Mouse (Mus musculus) thymus, postnatal 36 days (tissue): Measurements from ENCODE around the gene Ckap2.
"Not testable (repeated sequence)": the region's sequence is repeated elsewhere in the genome, so short reads cannot be mapped to it uniquely, and the experiment has no call there.

ENCODE experiments used
- DNase-seq, 2 experiments: peaks; one replicate each; pipeline ENCODE4 v3.0.0; 2022; ENCODE audit warnings: mixed read lengths in 2 of 2

Ckap2 gene

GRCm38 (mm10) chr8:22147706-22148366, 37.8 kb downstream of the Ckap2 start:
- DNase-seq, result no peak

GRCm38 (mm10) chr8:22145831-22146230, 39.8 kb downstream of the Ckap2 start:
- no peak for DNase-seq

GRCm38 (mm10) chr8:22143764-22144491, 41.7 kb downstream of the Ckap2 start:
- DNase-seq, result no peak

DNA sequence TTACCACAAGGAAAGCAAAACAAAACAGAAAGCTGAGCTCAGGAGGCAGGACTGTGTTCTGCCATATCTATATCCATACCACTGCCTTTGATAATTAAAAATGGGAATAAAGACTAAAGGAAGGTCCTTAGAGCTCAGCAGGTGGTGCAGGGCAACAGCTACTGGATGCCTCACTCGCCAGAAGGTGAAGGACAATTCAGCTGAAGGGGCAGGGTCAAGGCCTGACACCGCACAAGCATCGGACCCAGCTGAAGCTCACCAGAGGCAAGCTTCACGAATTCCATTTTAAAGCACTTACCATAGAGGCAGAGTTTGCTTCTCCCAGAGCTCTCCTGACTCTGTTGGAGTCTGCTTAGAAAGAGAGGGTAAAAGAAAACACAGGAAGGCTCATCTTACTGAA, 43.0 kb downstream of the Ckap2 start:
- DNase-seq, result no peak

DNA sequence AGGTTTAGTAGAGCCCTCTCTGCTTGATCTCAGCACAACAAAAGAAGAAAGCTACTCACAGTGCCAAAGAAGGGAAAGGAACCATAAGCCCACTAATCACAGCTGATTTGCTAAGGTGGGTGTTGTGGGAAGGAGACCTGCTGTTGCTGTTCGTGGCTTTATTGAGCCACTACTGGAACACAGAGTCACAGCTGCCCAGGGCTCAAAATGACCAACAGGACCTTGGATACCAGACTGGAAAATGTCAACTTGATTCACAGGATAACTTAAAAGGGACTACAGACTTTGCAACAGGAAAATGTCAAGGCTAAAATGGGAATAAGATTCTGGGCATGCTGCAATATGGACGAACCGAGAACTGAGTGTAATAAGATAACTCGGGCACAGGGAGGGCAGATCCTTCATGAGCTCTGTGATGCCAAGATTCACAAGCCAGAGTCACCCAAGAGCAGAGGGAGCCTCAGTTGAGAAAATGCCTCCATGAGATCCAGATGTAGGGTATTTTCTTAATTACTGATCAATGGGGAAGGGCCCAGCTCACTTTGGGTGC, 43.7 kb downstream of the Ckap2 start:
- DNase-seq, result no peak

GRCm38 (mm10) chr8:22136462-22136861, 49.2 kb downstream of the Ckap2 start:
- DNase-seq, result not testable (repeated sequence)

DNA sequence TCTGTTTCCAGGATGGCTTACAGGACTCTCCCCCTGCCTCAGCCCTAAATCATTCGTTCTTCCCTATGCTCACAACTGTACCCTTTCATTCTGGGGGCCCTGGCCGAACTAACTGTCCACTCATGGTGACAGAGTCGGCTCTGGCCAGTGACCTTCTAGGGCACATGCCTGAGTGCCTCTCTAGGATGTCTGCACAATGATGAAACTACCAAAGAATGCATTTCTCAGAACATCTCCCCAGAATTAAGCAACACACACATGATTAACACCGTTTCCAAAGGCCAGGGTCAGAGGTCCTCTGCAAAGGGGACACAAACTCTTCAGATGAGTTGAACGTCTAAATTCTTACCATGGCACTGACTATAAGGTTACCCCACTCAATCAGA, 50.9 kb downstream of the Ckap2 start:
- no peak for DNase-seq

DNA sequence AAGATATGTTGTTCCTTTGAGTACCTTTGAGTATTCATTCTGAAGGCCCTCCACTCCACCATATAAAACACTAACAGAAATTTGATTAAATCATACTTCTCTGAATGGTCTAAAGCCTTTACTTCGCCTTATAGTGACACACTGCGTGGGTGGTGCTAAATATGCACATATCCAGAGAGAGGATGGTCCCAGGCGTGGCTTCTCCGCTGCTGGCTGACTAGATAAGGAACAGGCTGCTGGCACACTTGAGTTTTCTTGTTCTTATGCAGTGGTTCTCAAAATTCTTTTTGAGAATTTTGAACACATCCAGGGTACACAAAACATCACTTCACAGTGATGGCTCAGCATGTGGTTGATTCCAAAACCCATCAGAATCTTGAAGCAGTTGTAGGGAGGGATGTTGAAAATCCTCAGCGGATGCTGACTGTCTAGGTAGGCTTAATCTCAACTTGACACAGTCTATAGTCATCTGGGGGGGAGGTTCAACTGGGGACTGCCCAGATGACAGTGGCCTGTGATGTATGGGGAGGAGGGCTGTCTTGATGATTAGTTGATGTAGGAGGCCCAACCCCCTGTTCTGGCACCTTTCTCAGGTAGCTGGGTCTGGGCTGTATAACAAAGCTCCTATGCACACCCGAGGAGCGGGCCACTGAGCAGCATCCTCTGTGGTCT, 51.4 kb downstream of the Ckap2 start:
- DNase-seq, result no peak

DNA sequence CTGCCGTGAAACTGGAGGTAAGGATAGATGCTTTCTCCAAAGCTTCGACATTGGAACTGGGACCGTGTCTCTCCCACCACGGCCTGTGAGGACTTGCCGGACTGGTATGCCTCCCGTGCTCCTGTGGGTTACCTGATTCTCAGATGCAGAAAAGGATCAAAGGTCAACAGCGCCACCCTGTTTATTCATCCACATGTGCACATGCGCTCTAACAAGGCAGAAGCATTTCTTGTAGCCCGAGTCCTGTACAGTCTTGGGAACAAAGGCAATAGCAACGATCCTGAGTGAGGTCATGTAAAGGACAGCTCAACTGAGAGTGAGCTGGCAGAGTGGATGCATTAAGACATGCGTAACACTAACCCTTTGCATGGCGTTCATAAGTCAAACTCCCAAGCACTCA, 53.6 kb downstream of the Ckap2 start:
- no peak for DNase-seq

DNA sequence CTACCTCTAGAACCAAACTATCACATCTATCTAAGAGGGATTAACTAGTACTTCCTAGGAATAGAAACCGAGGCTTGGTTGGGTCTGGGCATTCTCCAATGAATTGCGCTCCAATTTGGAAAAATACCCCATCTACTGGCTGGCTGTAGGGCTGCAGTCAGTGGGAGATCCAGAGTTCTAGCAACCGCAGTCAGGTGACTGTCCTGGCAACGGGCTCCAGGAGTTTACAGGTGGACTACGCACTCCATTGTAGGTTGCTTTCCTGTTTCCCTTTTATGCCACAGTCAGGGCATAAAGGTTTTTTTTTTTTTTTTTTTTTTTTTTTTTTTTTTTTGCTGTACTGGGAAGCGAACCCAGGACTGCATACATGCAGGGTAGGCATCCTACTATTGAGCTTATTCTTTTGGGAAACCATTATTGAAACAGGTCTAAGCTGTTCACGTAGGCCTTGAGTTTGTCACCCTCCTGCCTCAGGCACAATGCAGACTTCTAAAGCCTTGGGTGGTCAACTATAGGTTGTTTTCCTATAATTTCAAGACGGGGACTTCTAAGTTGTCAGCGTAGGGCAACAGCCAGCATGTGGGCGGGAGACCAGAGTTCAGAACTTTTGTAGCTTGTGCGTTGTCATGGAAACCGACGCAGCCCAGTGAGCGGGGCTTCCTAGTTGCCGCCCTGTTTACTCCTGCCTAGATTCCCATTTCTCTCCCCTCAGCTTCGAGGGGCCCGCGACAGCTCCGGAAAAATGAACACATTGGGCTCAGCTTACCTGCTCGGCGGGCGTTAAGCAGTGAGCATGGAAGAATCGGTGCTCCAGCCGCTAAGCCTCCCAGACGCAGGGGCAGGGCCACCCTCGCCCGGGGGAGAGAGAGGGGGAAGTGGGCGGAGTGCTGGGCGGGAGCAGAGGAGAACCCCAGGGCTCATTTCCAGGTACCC, 61.1 kb downstream of the Ckap2 start, which contains the start of gene Nek5:
Gene Nek5, minus strand, starts transcription at position 834 of the 933 bp plus-strand sequence.
- DNase-seq, result peak; percentile 31 to 35
